Mouse (Mus musculus): ENCODE measurements at regions not wholly inside any gene's neighbourhood (a gene's known extent, or its start where the extent isn't known, plus 50 kb on each side); places are given as distances from the start of the nearest gene placed in this dataset.

- TF ChIP-seq CTCF (conservative IDR thresholded peaks at IDR 0.05; ENCODE audit: insufficient read depth, insufficient read length, low read depth, low read length) (no peak), POLR2A (IDR thresholded peaks at IDR 0.05; ENCODE audit: low read depth, low read length) (no peak)
These were observed 54.8 kb upstream of the Ubash3b start for GRCm38 (mm10) chr9:41216248-41216647.
